Mouse (Mus musculus) heart, embryonic 10.5 days (tissue): ENCODE data around the gene Cideb. TPM values are rescaled to one million over a fixed set of nuclear protein-coding genes. Genes with fewer than 3 reads are reported as not detected.

Source experiments
- DNase-seq: peaks from one replicate; pipeline ENCODE4 v3.0.0-alpha.2; 2017; ENCODE audit warnings: low spot score
- H3K27ac ChIP-seq: fragments of 300-500 bp; sonication (generic); 2 replicates; pipeline ENCODE4 v1.5.1; 2016; ENCODE audit warnings: mild to moderate bottlenecking
- H3K27me3 ChIP-seq: fragments of 300-500 bp; sonication (generic); 2 replicates; pipeline ENCODE4 v1.6.1; 2016; ENCODE audit warnings: mild to moderate bottlenecking; ENCODE audit not compliant: poor library complexity, insufficient read depth, severe bottlenecking
- H3K36me3 ChIP-seq: fragments of 300-500 bp; sonication (generic); 2 replicates; pipeline ENCODE4 v1.6.1; 2016; ENCODE audit warnings: mild to moderate bottlenecking, moderate library complexity
- H3K4me1 ChIP-seq: fragments of 300-500 bp; sonication (generic); 2 replicates; pipeline ENCODE4 v1.6.1; 2016; ENCODE audit warnings: mild to moderate bottlenecking
- H3K4me3 ChIP-seq: fragments of 300-500 bp; sonication (generic); 2 replicates; pipeline ENCODE4 v1.5.1; 2016; ENCODE audit warnings: mild to moderate bottlenecking, moderate library complexity
- H3K9me3 ChIP-seq: fragments of 300-500 bp; sonication (generic); 2 replicates; pipeline ENCODE4 v1.6.1; 2016; ENCODE audit warnings: mild to moderate bottlenecking, moderate library complexity
- WGBS: fragments of 180-500 bp; shearing (Covaris S2); methylation state at CpG from one replicate; pipeline ENCODE4 v1.1.7; 2016; 5-methylcytosine and 5-hydroxymethylcytosine counted together
- polyA plus RNA-seq: library from polyadenylated mRNA; unstranded; fragments of >200 nt; fragmentation: Nextera tagmentation; extraction: Ambion mirVana; gene quantifications from 2 replicates; pipeline ENCODE4 v1.2.1, GENCODE M21; 2016

Cideb gene
- polyA plus RNA-seq, 1 experiment from 2014 or later, result 2.0 TPM

DNA sequence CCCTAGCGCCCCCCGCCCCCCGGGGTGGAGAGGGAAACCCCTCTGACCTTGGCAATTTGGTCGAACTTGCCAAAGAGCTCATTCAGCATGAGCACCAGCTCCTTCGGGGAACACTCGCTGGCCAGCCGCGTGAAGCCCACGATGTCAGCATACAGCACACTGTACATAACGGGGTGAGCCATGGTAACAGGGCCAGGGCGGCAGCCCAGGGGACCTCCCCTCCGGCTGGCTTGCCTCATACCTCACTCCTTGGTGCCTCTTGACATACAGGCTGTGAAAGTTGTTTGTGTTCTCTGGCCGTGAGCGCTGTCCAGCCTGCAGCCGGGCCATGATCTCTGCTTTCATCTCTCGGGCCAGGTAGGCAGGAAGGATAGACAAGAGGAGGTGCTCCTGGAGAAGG lies 21.4 kb upstream of the Cideb start:
- H3K27me3 ChIP-seq, result peaks cover 47% of the 10 kb centered on the region
- no peak overlapping the region for H3K27ac ChIP-seq
- no peak overlapping the region for H3K4me3 ChIP-seq
- peaks cover 5% of the 10 kb centered on the region; the same call in 1 of the 2 replicates for H3K36me3 ChIP-seq
- H3K4me1 ChIP-seq, result peaks cover 47% of the 10 kb centered on the region
- WGBS, result 56% methylated on average over 16 of the region's 16 CpGs
- no peaks in the 10 kb centered on the region for H3K9me3 ChIP-seq
- DNase-seq, result no peak

DNA sequence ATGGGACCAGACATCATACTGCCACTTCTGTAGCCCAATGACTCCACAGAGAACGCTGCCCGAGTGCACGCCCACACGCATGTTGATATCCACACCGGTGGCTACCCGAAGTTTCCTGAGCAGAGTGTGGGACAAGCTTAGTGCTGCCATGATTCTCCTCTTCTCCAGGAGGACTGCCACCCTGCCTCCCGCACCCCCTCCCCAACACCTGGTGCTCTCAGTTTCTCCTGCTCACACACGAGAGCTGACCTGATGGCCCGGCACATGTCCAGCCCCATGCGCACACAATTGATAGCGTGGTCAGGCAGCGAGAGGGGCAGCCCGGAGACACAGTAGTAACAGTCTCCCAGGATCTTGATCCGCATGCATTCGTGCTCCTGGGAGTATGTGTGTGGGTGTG lies 20.4 kb upstream of the Cideb start:
- WGBS, result 81% methylated on average over 15 of the region's 15 CpGs
- Histone ChIP-seq H3K4me1 (peaks cover 41% of the 10 kb centered on the region), H3K36me3 (peaks cover 5% of the 10 kb centered on the region; the same call in 1 of the 2 replicates), H3K27ac (no peak overlapping the region), H3K9me3 (no peaks in the 10 kb centered on the region), H3K27me3 (peaks cover 46% of the 10 kb centered on the region), H3K4me3 (no peak overlapping the region)
- DNase-seq, result no peak

DNA sequence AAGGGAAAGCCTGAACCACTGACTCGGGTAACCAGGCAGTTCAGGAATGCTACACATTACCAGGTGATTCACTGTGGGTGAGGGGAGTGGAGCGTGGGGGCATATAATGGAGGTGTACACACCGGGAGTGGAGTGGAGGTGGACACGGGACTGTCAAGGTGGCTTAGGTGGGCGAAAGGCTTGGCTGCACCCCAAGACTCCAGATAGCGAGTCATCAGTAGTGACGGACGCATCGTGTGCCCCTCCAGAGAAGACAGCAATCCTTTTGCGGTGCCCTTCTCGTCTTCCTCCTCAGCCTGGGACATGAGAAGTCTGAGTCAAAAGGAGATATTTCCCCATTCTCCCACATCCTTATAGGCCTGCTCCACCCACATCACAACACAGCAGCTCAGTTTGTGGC lies 19.5 kb upstream of the Cideb start:
- Histone ChIP-seq H3K36me3 (peaks cover 8% of the 10 kb centered on the region; the same call in 1 of the 2 replicates), H3K4me3 (no peak overlapping the region), H3K27me3 (peaks cover 45% of the 10 kb centered on the region), H3K9me3 (no peaks in the 10 kb centered on the region), H3K27ac (peak overlapping the region; percentile 49), H3K4me1 (peaks cover 36% of the 10 kb centered on the region)
- WGBS, result 79% methylated on average over 11 of the region's 11 CpGs
- no peak for DNase-seq

DNA sequence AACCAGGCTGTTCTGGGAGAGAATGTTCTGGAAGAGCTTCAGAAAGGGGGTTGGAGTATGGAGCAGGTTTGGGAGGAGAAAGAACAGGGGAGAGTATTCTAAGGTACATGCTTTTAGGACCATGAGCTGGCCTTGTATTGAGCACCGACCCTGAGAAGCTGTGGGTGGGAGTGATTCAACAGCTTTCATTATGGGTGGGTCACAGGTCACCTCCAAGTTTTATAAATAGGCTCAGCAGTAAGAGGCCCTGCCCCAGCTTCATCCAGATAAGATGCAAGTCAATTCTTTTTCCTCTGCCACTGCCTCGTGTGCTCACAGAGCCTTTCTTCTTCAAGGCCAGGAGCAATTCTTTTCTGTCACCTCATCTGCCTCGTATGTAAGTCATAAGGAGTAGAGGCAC lies 18.9 kb upstream of the Cideb start:
- Histone ChIP-seq H3K36me3 (peaks cover 8% of the 10 kb centered on the region; the same call in 1 of the 2 replicates), H3K4me3 (no peak overlapping the region), H3K27ac (peak overlapping the region; percentile 49), H3K4me1 (peaks cover 36% of the 10 kb centered on the region), H3K27me3 (peaks cover 41% of the 10 kb centered on the region), H3K9me3 (no peaks in the 10 kb centered on the region)
- no peak for DNase-seq
- 24% methylated on average over 3 of the region's 3 CpGs for WGBS

DNA sequence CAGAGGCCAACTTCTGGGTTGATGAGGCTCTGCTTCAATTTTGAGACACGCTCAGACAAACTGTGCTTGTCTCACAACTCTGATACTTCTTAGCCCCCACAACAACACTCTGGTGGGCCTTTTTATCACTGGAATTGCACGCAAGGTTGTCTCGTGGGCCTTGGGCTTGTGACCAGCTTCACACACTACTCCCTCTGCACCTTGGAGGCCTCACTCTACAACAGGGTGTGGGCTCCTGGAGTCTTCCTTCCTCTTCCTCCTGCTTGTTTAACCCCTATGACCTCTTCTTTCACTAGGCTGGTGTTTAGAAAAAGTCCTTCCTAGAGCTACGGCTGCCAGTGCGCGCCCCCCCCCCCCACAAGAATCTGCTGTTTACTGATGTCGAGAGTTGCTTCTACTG lies 18.5 kb upstream of the Cideb start:
- peaks cover 12% of the 10 kb centered on the region; the same call in 1 of the 2 replicates for H3K36me3 ChIP-seq
- peaks cover 33% of the 10 kb centered on the region for H3K4me1 ChIP-seq
- whole genome bisulfite sequencing, result 59% methylated on average over 7 of the region's 7 CpGs
- H3K9me3 ChIP-seq, result no peaks in the 10 kb centered on the region
- peak overlapping the region; percentile 19; the same call in 1 of the 2 replicates for H3K27ac ChIP-seq
- H3K27me3 ChIP-seq, result peaks cover 40% of the 10 kb centered on the region
- no peak overlapping the region for H3K4me3 ChIP-seq
- no peak for DNase-seq

DNA sequence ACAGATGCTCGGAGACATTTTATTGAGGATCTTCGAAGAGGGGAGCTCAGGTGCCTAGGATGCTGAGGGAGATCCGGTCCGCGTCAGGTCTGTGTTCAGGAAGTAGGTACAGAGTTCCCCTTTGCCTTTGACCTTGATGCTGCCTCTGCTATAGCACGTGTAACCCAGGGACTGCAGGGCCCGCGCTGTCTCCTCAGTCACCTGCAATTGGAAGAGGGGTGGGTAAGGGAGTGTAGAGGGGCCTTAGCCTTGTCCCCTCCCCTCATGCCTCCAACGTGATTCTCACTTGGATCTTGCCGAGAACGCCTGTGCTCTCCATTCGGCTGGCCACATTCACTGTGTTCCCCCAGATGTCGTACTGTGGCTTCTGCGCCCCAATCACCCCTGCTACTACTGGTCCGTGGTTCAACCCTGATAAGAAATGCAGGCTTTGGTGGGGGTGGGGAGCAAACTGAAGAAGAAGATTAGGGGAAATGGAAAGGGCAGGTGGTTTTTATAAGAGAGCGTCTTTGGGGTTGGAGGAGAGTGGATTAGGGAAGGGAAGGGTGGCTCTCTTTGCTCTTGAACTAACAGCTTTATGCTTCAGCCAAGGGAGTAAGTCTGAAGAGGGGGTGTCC lies 10.9 kb upstream of the Cideb start:
- H3K9me3 ChIP-seq, result no peaks in the 10 kb centered on the region
- peaks cover 33% of the 10 kb centered on the region for H3K4me1 ChIP-seq
- WGBS, result 62% methylated on average over 16 of the region's 16 CpGs
- H3K36me3 ChIP-seq, result peaks cover 15% of the 10 kb centered on the region; the same call in 1 of the 2 replicates
- H3K4me3 ChIP-seq, result no peak overlapping the region
- peaks cover 75% of the 10 kb centered on the region for H3K27me3 ChIP-seq
- no peak for DNase-seq
- H3K27ac ChIP-seq, result no peak overlapping the region

DNA sequence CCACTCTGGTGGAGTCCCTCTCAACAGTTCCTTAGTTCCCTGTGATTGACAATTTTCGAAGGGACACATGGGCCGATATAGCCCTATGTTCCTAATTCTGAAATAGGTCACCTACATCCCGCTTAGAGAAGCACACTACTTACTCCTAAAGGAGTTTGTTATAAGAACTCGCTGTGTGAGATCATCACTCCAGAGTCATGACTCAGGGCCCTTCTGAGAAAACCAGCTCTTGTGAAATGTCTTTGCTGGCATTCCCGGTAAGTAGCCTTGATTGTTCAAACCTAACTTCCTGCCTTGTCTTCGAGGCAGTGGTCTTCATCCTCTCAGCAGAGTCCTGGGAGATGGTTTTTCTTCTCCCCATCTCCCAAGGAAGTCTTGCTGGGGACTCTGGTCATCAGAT lies 10.3 kb upstream of the Cideb start:
- WGBS, result 79% methylated on average over 6 of the region's 6 CpGs
- Histone ChIP-seq H3K36me3 (peaks cover 15% of the 10 kb centered on the region; the same call in 1 of the 2 replicates), H3K4me3 (no peak overlapping the region), H3K27me3 (peaks cover 72% of the 10 kb centered on the region), H3K9me3 (no peaks in the 10 kb centered on the region), H3K27ac (no peak overlapping the region), H3K4me1 (peaks cover 34% of the 10 kb centered on the region)
- no peak for DNase-seq

DNA sequence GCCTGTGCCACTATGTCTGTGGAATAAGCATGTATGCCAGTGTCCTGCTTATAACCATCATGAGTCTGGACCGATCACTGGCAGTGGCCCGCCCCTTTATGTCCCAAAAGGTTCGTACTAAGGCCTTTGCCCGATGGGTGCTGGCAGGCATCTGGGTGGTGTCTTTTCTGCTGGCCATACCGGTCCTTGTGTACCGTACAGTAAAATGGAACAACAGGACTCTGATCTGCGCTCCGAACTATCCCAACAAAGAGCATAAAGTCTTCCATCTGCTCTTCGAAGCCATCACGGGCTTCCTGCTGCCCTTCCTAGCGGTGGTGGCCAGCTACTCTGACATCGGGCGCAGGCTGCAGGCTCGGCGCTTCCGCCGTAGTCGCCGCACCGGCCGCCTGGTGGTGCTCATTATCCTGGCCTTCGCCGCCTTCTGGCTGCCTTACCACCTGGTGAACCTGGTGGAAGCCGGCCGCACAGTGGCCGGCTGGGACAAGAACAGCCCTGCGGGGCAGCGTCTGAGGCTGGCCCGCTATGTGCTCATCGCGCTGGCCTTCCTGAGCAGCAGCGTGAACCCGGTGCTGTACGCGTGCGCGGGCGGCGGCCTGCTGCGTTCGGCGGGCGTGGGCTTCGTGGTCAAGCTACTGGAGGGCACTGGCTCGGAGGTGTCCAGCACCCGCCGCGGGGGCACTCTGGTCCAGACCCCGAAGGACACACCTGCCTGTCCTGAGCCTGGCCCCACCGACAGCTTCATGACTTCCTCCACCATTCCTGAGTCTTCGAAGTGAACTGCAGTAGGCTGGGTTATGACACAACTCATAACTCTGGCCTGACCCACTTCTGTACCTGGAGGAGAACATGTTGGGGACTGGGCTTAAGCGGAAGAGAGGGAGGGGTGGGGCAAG lies 9.5 kb upstream of the Cideb start:
- Histone ChIP-seq H3K27me3 (peaks cover 74% of the 10 kb centered on the region), H3K4me1 (peaks cover 42% of the 10 kb centered on the region), H3K27ac (peak overlapping the region; percentile 77), H3K36me3 (peaks cover 13% of the 10 kb centered on the region; the same call in 1 of the 2 replicates), H3K9me3 (no peaks in the 10 kb centered on the region), H3K4me3 (peak overlapping the region; percentile 60)
- 13% methylated on average over 52 of the region's 52 CpGs for WGBS
- DNase-seq, result no peak

DNA sequence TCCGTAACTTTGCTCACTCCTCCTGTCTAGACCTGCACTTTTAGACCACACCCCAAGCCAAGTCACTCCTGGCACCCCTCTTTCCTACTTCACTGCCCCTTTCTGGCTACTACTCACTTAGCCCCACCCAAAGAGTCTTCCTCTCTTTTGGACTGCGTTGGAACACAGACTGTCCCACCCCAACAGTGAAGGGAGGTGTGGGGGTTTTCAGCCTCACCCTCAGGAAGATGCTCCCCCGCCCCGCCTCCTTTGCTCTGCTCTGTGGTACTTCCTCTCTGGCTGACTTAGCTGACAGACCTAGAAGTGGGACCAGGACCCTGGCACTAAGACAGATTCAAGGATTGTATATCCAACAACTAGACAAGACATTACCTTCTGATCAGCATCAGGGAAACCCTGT lies 7.4 kb upstream of the Cideb start, which contains the start of gene Ltb4r1:
Gene Ltb4r1 (plus strand): TSS at position 267 of the 400 bp plus-strand sequence.
- no peaks in the 10 kb centered on the region for H3K9me3 ChIP-seq
- no peak within 1 kb of the TSS for H3K27ac ChIP-seq
- H3K4me3 ChIP-seq, result no peak within 1 kb of the TSS
- no peak for DNase-seq
- peaks cover 9% of the 10 kb centered on the region; the same call in 1 of the 2 replicates for H3K36me3 ChIP-seq
- H3K4me1 ChIP-seq, result peaks cover 60% of the 10 kb centered on the region
- peaks cover 88% of the 10 kb centered on the region for H3K27me3 ChIP-seq
- WGBS, result 70% methylated on average over 4 of the region's 4 CpGs

DNA sequence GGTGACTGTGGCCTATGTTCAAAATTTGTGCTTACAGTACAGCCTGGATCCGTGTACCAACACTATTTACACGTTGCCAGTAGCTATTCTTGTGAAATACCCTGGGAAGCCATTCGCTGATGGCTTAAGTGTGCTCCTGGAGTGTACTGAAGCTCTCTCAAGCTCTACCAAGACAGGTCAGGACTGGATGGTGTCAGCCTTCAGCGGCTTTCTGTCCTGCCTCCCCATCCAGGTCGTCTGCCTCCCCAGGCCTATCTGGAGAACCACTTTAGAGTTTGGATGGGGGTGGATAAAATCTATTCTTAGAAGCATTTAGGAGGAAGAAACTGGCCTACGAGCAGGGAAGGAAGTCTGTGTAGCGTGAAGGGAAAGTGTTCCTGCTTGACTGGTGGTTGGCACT lies 4.9 kb upstream of the Cideb start:
- Histone ChIP-seq H3K36me3 (no peaks in the 10 kb centered on the region), H3K4me1 (peaks cover 53% of the 10 kb centered on the region), H3K27ac (peak overlapping the region; percentile 42; the same call in 1 of the 2 replicates), H3K4me3 (no peak overlapping the region), H3K27me3 (peaks cover 74% of the 10 kb centered on the region), H3K9me3 (no peaks in the 10 kb centered on the region)
- WGBS, result 28% methylated on average over 7 of the region's 7 CpGs
- no peak for DNase-seq

DNA sequence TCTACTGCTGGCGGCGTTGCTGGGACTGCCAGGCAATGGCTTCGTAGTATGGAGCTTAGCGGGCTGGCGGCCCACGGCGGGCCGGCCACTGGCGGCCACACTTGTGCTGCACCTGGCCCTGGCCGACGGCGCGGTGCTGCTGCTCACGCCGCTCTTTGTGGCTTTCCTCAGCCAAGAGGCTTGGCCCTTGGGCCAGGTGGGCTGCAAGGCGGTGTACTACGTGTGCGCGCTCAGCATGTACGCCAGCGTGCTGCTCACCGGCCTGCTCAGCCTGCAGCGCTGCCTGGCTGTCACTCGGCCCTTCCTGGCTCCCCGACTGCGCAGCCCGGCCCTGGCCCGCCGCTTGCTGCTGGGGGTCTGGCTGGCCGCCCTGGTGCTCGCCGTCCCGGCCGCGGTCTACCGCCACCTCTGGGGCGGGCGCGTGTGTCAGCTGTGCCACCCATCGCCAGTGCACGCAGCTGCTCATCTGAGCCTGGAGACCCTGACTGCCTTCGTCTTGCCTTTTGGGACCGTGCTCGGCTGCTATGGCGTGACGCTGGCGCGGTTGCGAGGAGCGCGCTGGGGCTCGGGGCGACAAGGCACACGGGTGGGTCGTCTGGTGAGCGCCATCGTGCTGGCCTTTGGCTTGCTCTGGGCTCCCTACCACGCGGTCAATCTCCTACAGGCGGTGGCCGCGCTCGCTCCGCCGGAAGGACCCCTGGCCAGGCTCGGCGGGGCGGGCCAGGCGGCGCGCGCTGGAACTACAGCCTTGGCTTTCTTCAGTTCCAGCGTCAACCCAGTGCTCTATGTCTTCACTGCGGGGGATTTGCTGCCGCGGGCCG lies 4.0 kb upstream of the Cideb start:
- Histone ChIP-seq H3K27ac (peak overlapping the region; percentile 90), H3K4me1 (peaks cover 52% of the 10 kb centered on the region), H3K27me3 (peaks cover 65% of the 10 kb centered on the region), H3K36me3 (no peaks in the 10 kb centered on the region), H3K9me3 (no peaks in the 10 kb centered on the region), H3K4me3 (peak overlapping the region; percentile 72)
- WGBS, result 1% methylated on average over 77 of the region's 77 CpGs
- DNase-seq, result no peak

DNA sequence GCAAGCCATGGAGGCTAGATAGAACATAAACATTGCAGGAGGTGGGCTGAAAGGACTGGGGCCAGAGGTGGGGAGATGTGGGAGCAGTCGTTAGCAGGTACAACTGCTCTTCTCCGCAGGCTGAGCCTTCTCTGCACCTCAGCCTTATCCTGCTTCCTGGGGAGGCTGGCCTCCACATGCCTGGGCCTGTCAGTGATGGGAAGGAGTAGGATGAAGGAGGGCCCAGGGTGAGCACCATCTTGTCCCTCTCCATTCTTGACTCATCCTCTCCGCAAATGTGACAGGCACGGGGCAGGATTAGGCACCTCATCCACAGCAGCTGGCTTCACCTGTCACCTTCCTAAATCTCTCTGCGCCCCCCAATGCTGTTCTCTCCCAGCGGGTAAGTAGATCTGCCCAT lies 2.9 kb upstream of the Cideb start, which contains the start of gene Ltb4r2:
Gene Ltb4r2 (plus strand): TSS at position 266 of the 400 bp plus-strand sequence.
- Histone ChIP-seq H3K27ac (peak within 1 kb of the TSS; percentile 90), H3K4me3 (peak within 1 kb of the TSS; percentile 72), H3K9me3 (no peaks in the 10 kb centered on the region), H3K4me1 (peaks cover 50% of the 10 kb centered on the region), H3K27me3 (peaks cover 54% of the 10 kb centered on the region), H3K36me3 (peaks cover 7% of the 10 kb centered on the region; the same call in 1 of the 2 replicates)
- WGBS, result 55% methylated on average over 6 of the region's 6 CpGs
- no peak for DNase-seq
